Comparison of ENCODE assay signal across 21 mouse cellular contexts in genomic region chr17:46070046-46070445, GRCm38 (mm10). TPM values are rescaled to one million over a fixed set of nuclear protein-coding genes. Genes with fewer than 3 reads are reported as not detected.
DNase-seq lines count a peak whose midpoint lies in the region; ATAC-seq and TF ChIP-seq lines count a peak whose summit lies in the region.
"Had no signal": no experiment of that assay in that cellular context is flagged by ENCODE, and none has a peak within 500 bp of the region (broad histone marks: within the 10 kb centered on the region; RNA-seq: fewer than 3 reads in every experiment).

No protein-coding gene starts in this region.

- no peak overlapping the region for H3K9ac ChIP-seq in neural tube, embryonic 11.5 days (ENCODE audit: low read length)
- H3K9ac ChIP-seq in neural tube, embryonic 15.5 days (replicated peaks) = no peak overlapping the region
- H3K9ac ChIP-seq: forebrain, embryonic 13.5 days; limb, embryonic 15.5 days; midbrain, embryonic 15.5 days; neural tube, embryonic 12.5 days had no signal

- peak; percentile 41 to 52 for DNase-seq in cerebellum, postnatal 10 days
- DNase-seq in cerebellum, adult 2 months = no peak
- DNase-seq in neural tube, embryonic 11.5 days (ENCODE audit: low spot score) = peak; percentile 2
- peak; percentile 88 for DNase-seq in NIH3T3 (ENCODE audit: low read depth)
- no peak for DNase-seq in limb, embryonic 10.5 days (ENCODE audit: low spot score)
- DNase-seq in thymus, postnatal 10 days (ENCODE audit: low spot score in 2 of 2) = no peak
- DNase-seq: B cell, adult 2 months; cerebellum, postnatal 25 days; gastrocnemius, postnatal 36 days; heart, postnatal 14 days; kidney, adult 8-10 months; lung, adult 18-20 months; right cerebral cortex, postnatal 25 days; thymus, postnatal 25 days had no signal

- H3K27ac ChIP-seq in cerebellum, adult 2 months (ENCODE audit: insufficient read depth, low read length) = no peak overlapping the region
- no peak overlapping the region for H3K27ac ChIP-seq in neural tube, embryonic 11.5 days (ENCODE audit: low read depth, low read length)
- H3K27ac ChIP-seq in neural tube, embryonic 15.5 days (replicated peaks) = no peak overlapping the region
- H3K27ac ChIP-seq in limb, embryonic 10.5 days = peak overlapping the region; percentile 33; the same call in 1 of the 2 replicates
- H3K27ac ChIP-seq: forebrain, embryonic 13.5 days; heart, embryonic 10.5 days; limb, embryonic 15.5 days; midbrain, embryonic 15.5 days; neural tube, embryonic 12.5 days had no signal

- no peak for TF ChIP-seq POLR2A in cerebellum, adult 2 months (IDR thresholded peaks at IDR 0.05; ENCODE audit: borderline replicate concordance, insufficient read depth, low read length)

- ATAC-seq in neural tube, embryonic 11.5 days (ENCODE audit: insufficient read depth, low FRiP score, low TSS enrichment) = no peak
- no peak for ATAC-seq in neural tube, embryonic 15.5 days (ENCODE audit: low FRiP score)
- no peak for ATAC-seq in granulocyte monocyte progenitor cell, adult 5-6 weeks (replicated peaks; ENCODE audit: poor library complexity, severe bottlenecking)
- ATAC-seq: forebrain, embryonic 13.5 days; midbrain, embryonic 15.5 days had no signal

- H3K9me3 ChIP-seq in neural tube, embryonic 11.5 days (ENCODE audit: control insufficient read depth, low read length) = no peaks in the 10 kb centered on the region
- H3K9me3 ChIP-seq in neural tube, embryonic 15.5 days (replicated peaks) = no peaks in the 10 kb centered on the region
- H3K9me3 ChIP-seq in limb, embryonic 10.5 days (replicated peaks) = no peaks in the 10 kb centered on the region
- H3K9me3 ChIP-seq: forebrain, embryonic 13.5 days; heart, embryonic 10.5 days; limb, embryonic 15.5 days; midbrain, embryonic 15.5 days; neural tube, embryonic 12.5 days had no signal

- no peaks in the 10 kb centered on the region for H3K4me1 ChIP-seq in cerebellum, adult 2 months (ENCODE audit: control insufficient read depth, insufficient read depth, low read length)
- H3K4me1 ChIP-seq in neural tube, embryonic 11.5 days (ENCODE audit: control insufficient read depth, insufficient read depth, low read length) = no peaks in the 10 kb centered on the region
- peaks cover 3% of the 10 kb centered on the region; the same call in 1 of the 2 replicates for H3K4me1 ChIP-seq in neural tube, embryonic 15.5 days
- peaks cover 28% of the 10 kb centered on the region for H3K4me1 ChIP-seq in limb, embryonic 10.5 days
- H3K4me1 ChIP-seq: midbrain, embryonic 15.5 days had no signal

- 31% methylated on average over 9 of the region's 9 CpGs for WGBS in cerebellum, adult 2 months
- 76% methylated on average over 9 of the region's 9 CpGs for WGBS in neural tube, embryonic 11.5 days
- 64% methylated on average over 9 of the region's 9 CpGs for WGBS in neural tube, embryonic 15.5 days
- WGBS in limb, embryonic 10.5 days = 75% methylated on average over 9 of the region's 9 CpGs

- no peaks in the 10 kb centered on the region for H3K27me3 ChIP-seq in cerebellum, adult 2 months (ENCODE audit: control insufficient read depth, insufficient read depth, low read length)
- no peaks in the 10 kb centered on the region for H3K27me3 ChIP-seq in neural tube, embryonic 11.5 days (ENCODE audit: control insufficient read depth, insufficient read depth, low read length)
- no peaks in the 10 kb centered on the region for H3K27me3 ChIP-seq in neural tube, embryonic 15.5 days (replicated peaks)
- H3K27me3 ChIP-seq in limb, embryonic 10.5 days (ENCODE audit: low read depth, poor library complexity, severe bottlenecking) = no peaks in the 10 kb centered on the region
- H3K27me3 ChIP-seq: forebrain, embryonic 13.5 days; limb, embryonic 15.5 days; midbrain, embryonic 15.5 days; neural tube, embryonic 12.5 days had no signal

- no peak for TF ChIP-seq CTCF in cerebellum, adult 2 months (IDR thresholded peaks at IDR 0.05; ENCODE audit: borderline replicate concordance, insufficient read depth, low read depth, low read length)

- H3K36me3 ChIP-seq in neural tube, embryonic 11.5 days (ENCODE audit: control insufficient read depth, insufficient read depth, low read length) = no peaks in the 10 kb centered on the region
- no peaks in the 10 kb centered on the region for H3K36me3 ChIP-seq in neural tube, embryonic 15.5 days
- no peaks in the 10 kb centered on the region for H3K36me3 ChIP-seq in limb, embryonic 10.5 days
- H3K36me3 ChIP-seq: heart, embryonic 10.5 days; limb, embryonic 15.5 days; midbrain, embryonic 15.5 days; neural tube, embryonic 12.5 days had no signal

- H3K4me2 ChIP-seq in neural tube, embryonic 11.5 days (ENCODE audit: low read depth) = no peak overlapping the region
- no peak overlapping the region for H3K4me2 ChIP-seq in neural tube, embryonic 15.5 days
- H3K4me2 ChIP-seq: forebrain, embryonic 13.5 days; limb, embryonic 15.5 days; midbrain, embryonic 15.5 days; neural tube, embryonic 12.5 days had no signal

- H3K4me3 ChIP-seq in cerebellum, adult 2 months (replicated peaks; ENCODE audit: insufficient read depth, low read depth, low read length) = no peak overlapping the region
- H3K4me3 ChIP-seq in neural tube, embryonic 11.5 days (ENCODE audit: low read depth, low read length) = no peak overlapping the region
- no peak overlapping the region for H3K4me3 ChIP-seq in neural tube, embryonic 15.5 days (replicated peaks)
- no peak overlapping the region for H3K4me3 ChIP-seq in limb, embryonic 10.5 days
- H3K4me3 ChIP-seq: forebrain, embryonic 13.5 days; heart, embryonic 10.5 days; limb, embryonic 15.5 days; midbrain, embryonic 15.5 days; neural tube, embryonic 12.5 days had no signal

RNA-seq across cellular contexts. Expression of gene Vegfa, which starts 37.9 kb away (rescaled TPM):
- polyA plus RNA-seq in cerebellum, adult 2 months (2012; rRNA removed) = 195 and 196 TPM in 2 replicates
- polyA plus RNA-seq in neural tube, embryonic 11.5 days (2014; fragmentation: Nextera tagmentation; extraction: Ambion mirVana) = 2.3 and 3.4 TPM in 2 replicates
- polyA plus RNA-seq in neural tube, embryonic 15.5 days (2015; fragmentation: Nextera tagmentation; extraction: Ambion mirVana) = 4.1 and 4.8 TPM in 2 replicates
- 2.0 and 3.1 TPM in 2 replicates for polyA plus RNA-seq in limb, embryonic 10.5 days (2016; fragmentation: Nextera tagmentation; extraction: Ambion mirVana)
- 21.2 and 28.6 TPM in 2 replicates for total RNA-seq in granulocyte monocyte progenitor cell, adult 5-6 weeks (2014; fragmentation: Nextera tagmentation)
- total RNA-seq in granulocyte monocyte progenitor cell, adult 5-6 weeks (2017) = 34.3 and 41.4 TPM in 2 replicates

RNA-seq across cellular contexts. Expression of gene Mrps18a, which starts 40.7 kb away (rescaled TPM):
- polyA plus RNA-seq in cerebellum, adult 2 months (2012; rRNA removed) = 131 and 134 TPM in 2 replicates
- 125 and 128 TPM in 2 replicates for polyA plus RNA-seq in neural tube, embryonic 11.5 days (2014; fragmentation: Nextera tagmentation; extraction: Ambion mirVana)
- polyA plus RNA-seq in neural tube, embryonic 15.5 days (2015; fragmentation: Nextera tagmentation; extraction: Ambion mirVana) = 150 and 154 TPM in 2 replicates
- 184 and 192 TPM in 2 replicates for polyA plus RNA-seq in limb, embryonic 10.5 days (2016; fragmentation: Nextera tagmentation; extraction: Ambion mirVana)
- 70.4 and 96.2 TPM in 2 replicates for total RNA-seq in granulocyte monocyte progenitor cell, adult 5-6 weeks (2014; fragmentation: Nextera tagmentation)
- 47.9 and 53.2 TPM in 2 replicates for total RNA-seq in granulocyte monocyte progenitor cell, adult 5-6 weeks (2017)

Comparison
In these comparisons a context has a peak if more than half of its experiments do, and no peak if none do; other contexts are left out.
1. DNase-seq: peak in cerebellum, postnatal 10 days (2 of 2), neural tube, embryonic 11.5 days (single experiment) and NIH3T3 (single experiment); none in cerebellum, adult 2 months (0 of 2), limb, embryonic 10.5 days (single experiment) and thymus, postnatal 10 days (0 of 2).
2. RNA of gene Vegfa, which starts 37.9 kb away (polyA plus RNA-seq): 195 to 196 TPM in cerebellum, adult 2 months; 4.1 to 4.8 TPM in neural tube, embryonic 15.5 days, 2.3 to 3.4 TPM in neural tube, embryonic 11.5 days and 2.0 to 3.1 TPM in limb, embryonic 10.5 days; every median in the first group is over 10 times any median in the second.